Comparison of ENCODE assay signal across 27 mouse cellular contexts in the genomic region with DNA sequence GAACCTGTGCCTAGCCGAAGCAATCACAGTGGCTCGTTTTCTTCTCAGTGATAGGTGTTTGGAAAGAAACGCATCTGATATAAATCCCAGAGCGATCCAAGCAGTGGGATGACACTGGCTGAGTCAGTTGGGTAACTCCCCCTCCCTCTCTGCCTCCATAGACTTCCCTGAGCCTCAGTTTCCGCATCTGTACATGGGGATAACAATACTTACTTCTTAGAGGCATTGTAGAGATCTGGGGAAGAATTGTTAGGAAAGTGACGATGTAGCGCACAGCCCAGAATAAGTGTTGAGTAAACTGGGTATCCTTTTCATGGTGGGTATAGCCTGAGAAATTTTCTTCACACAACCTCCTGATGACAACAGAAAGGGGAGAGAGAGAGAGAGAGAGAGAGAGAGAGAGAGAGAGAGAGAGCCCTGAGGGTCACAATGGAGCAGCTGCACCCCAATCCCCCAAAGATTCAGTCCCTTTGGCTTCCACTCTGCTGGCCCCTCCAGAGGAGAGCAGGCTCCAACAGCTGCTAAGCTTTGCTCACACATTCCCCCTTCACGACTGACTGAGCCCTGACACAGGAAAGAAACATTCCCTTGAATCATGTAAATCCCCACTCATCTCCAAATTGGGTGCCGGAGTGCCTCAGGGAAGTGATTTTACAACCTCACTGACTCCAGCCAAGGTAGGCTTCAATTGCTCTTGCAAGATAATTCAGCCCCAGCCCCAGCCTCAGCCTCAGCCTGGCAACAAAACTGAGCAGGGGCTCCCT. TPM values are rescaled to one million over a fixed set of nuclear protein-coding genes. Genes with fewer than 3 reads are reported as not detected.
DNase-seq lines count a peak whose midpoint lies in the region; ATAC-seq and TF ChIP-seq lines count a peak whose summit lies in the region.
"Had no signal": no experiment of that assay in that cellular context is flagged by ENCODE, and none has a peak within 500 bp of the region (broad histone marks: within the 10 kb centered on the region; RNA-seq: fewer than 3 reads in every experiment).

No protein-coding gene starts in this region.

- H3K36me3 ChIP-seq in hindbrain, embryonic 12.5 days, result no peaks in the 10 kb centered on the region
- H3K36me3 ChIP-seq in hindbrain, embryonic 13.5 days, result no peaks in the 10 kb centered on the region
- H3K36me3 ChIP-seq in midbrain, embryonic 10.5 days, result no peaks in the 10 kb centered on the region
- no peaks in the 10 kb centered on the region for H3K36me3 ChIP-seq in midbrain, embryonic 11.5 days (ENCODE audit: control insufficient read depth, insufficient read depth, low read length)
- no peaks in the 10 kb centered on the region for H3K36me3 ChIP-seq in lung, embryonic 16.5 days (ENCODE audit: control insufficient read depth, insufficient read depth, low read length)
- H3K36me3 ChIP-seq in midbrain, embryonic 15.5 days (replicated peaks), result no peaks in the 10 kb centered on the region
- H3K36me3 ChIP-seq: embryonic facial prominence, embryonic 12.5 days; heart, embryonic 15.5 days; liver, embryonic 13.5 days had no signal

- no peak overlapping the region for H3K4me3 ChIP-seq in hindbrain, embryonic 12.5 days
- no peak overlapping the region for H3K4me3 ChIP-seq in hindbrain, embryonic 13.5 days
- H3K4me3 ChIP-seq in midbrain, embryonic 10.5 days, result no peak overlapping the region
- no peak overlapping the region for H3K4me3 ChIP-seq in midbrain, embryonic 11.5 days (ENCODE audit: low read depth, low read length)
- no peak overlapping the region for H3K4me3 ChIP-seq in lung, embryonic 16.5 days (ENCODE audit: low read length)
- no peak overlapping the region for H3K4me3 ChIP-seq in midbrain, embryonic 15.5 days
- no peak overlapping the region for H3K4me3 ChIP-seq in cerebellum, adult 2 months (replicated peaks; ENCODE audit: insufficient read depth, low read depth, low read length)
- H3K4me3 ChIP-seq: embryonic facial prominence, embryonic 12.5 days; heart, adult 2 months; heart, embryonic 15.5 days; layer of hippocampus, adult 2 months; liver, embryonic 13.5 days; megakaryocyte, embryonic 14.5 days; myocyte had no signal

- no peak overlapping the region for H3K9ac ChIP-seq in hindbrain, embryonic 12.5 days
- H3K9ac ChIP-seq in hindbrain, embryonic 13.5 days, result no peak overlapping the region
- no peak overlapping the region for H3K9ac ChIP-seq in midbrain, embryonic 11.5 days (ENCODE audit: low read length)
- H3K9ac ChIP-seq in lung, embryonic 16.5 days (ENCODE audit: low read length), result no peak overlapping the region
- no peak overlapping the region for H3K9ac ChIP-seq in midbrain, embryonic 15.5 days
- H3K9ac ChIP-seq: embryonic facial prominence, embryonic 12.5 days; heart, embryonic 15.5 days; hindbrain, embryonic 14.5 days; liver, embryonic 13.5 days had no signal

- WGBS in hindbrain, embryonic 12.5 days, result 79% methylated on average over 9 of the region's 9 CpGs
- 81% methylated on average over 9 of the region's 9 CpGs for WGBS in hindbrain, embryonic 13.5 days
- 76% methylated on average over 9 of the region's 9 CpGs for WGBS in midbrain, embryonic 10.5 days
- 79% methylated on average over 9 of the region's 9 CpGs for WGBS in midbrain, embryonic 11.5 days
- WGBS in lung, embryonic 16.5 days, result 59% methylated on average over 9 of the region's 9 CpGs
- WGBS in midbrain, embryonic 15.5 days, result 72% methylated on average over 9 of the region's 9 CpGs
- 82% methylated on average over 9 of the region's 9 CpGs for WGBS in cerebellum, adult 2 months

- DNase-seq in midbrain, embryonic 10.5 days (ENCODE audit: low spot score), result no peak
- DNase-seq in midbrain, embryonic 11.5 days (ENCODE audit: low spot score, missing footprints), result no peak
- no peak for DNase-seq in cerebellum, adult 2 months
- DNase-seq: adrenal gland, postnatal 25 days; B cell, adult 2 months; cerebellum, adult 8-10 months; heart, adult 2 months; kidney, adult 11 months; left cerebral cortex, postnatal 4 days; liver, embryonic 13.5 days; right cerebral cortex, postnatal 25 days had no signal

- no peak overlapping the region; the same call in 1 of the 2 replicates for H3K27ac ChIP-seq in hindbrain, embryonic 12.5 days
- H3K27ac ChIP-seq in hindbrain, embryonic 13.5 days, result no peak overlapping the region
- 0 out of 2 replicates have a peak overlapping the region, but pooled peaks have one; percentile 7 for H3K27ac ChIP-seq in midbrain, embryonic 10.5 days (replicated peaks)
- no peak overlapping the region for H3K27ac ChIP-seq in midbrain, embryonic 11.5 days (ENCODE audit: low read depth, low read length)
- H3K27ac ChIP-seq in lung, embryonic 16.5 days (ENCODE audit: low read length), result no peak overlapping the region
- H3K27ac ChIP-seq in midbrain, embryonic 15.5 days, result 0 out of 2 replicates have a peak overlapping the region, but pooled peaks have one; percentile 6
- H3K27ac ChIP-seq in cerebellum, adult 2 months (ENCODE audit: insufficient read depth, low read length), result no peak overlapping the region
- H3K27ac ChIP-seq: embryonic facial prominence, embryonic 12.5 days; heart, adult 2 months; heart, embryonic 15.5 days; hindbrain, embryonic 14.5 days; layer of hippocampus, adult 2 months; liver, embryonic 13.5 days had no signal

- TF ChIP-seq CTCF in cerebellum, adult 2 months (IDR thresholded peaks at IDR 0.05; ENCODE audit: borderline replicate concordance, insufficient read depth, low read depth, low read length), result no peak

- no peaks in the 10 kb centered on the region for H3K9me3 ChIP-seq in hindbrain, embryonic 12.5 days (replicated peaks)
- no peaks in the 10 kb centered on the region for H3K9me3 ChIP-seq in hindbrain, embryonic 13.5 days
- no peaks in the 10 kb centered on the region for H3K9me3 ChIP-seq in midbrain, embryonic 10.5 days (replicated peaks)
- H3K9me3 ChIP-seq in midbrain, embryonic 11.5 days (ENCODE audit: control insufficient read depth, low read length), result no peaks in the 10 kb centered on the region
- H3K9me3 ChIP-seq in lung, embryonic 16.5 days (ENCODE audit: control insufficient read depth, low read length), result no peaks in the 10 kb centered on the region
- H3K9me3 ChIP-seq in midbrain, embryonic 15.5 days, result no peaks in the 10 kb centered on the region
- H3K9me3 ChIP-seq: embryonic facial prominence, embryonic 12.5 days; heart, embryonic 15.5 days; liver, embryonic 13.5 days had no signal

- TF ChIP-seq POLR2A in cerebellum, adult 2 months (IDR thresholded peaks at IDR 0.05; ENCODE audit: borderline replicate concordance, insufficient read depth, low read length), result no peak

- 0 out of 2 replicates have a peak, but pooled peaks have one; percentile 30 for ATAC-seq in hindbrain, embryonic 12.5 days (ENCODE audit: low FRiP score)
- ATAC-seq in hindbrain, embryonic 13.5 days (ENCODE audit: low FRiP score), result no peak
- no peak for ATAC-seq in midbrain, embryonic 11.5 days (ENCODE audit: low FRiP score)
- ATAC-seq in lung, embryonic 16.5 days (ENCODE audit: low read depth), result peak; percentile 88
- no peak for ATAC-seq in midbrain, embryonic 15.5 days (replicated peaks)
- no peak for ATAC-seq in erythroblast, adult 5-6 weeks (replicated peaks; ENCODE audit: low FRiP score, poor library complexity, severe bottlenecking)
- ATAC-seq: activated CD4-positive, CD25-positive, alpha-beta regulatory T cell, adult 4 months had no signal

- H3K4me1 ChIP-seq in hindbrain, embryonic 12.5 days, result peaks cover 25% of the 10 kb centered on the region
- H3K4me1 ChIP-seq in hindbrain, embryonic 13.5 days (replicated peaks), result peaks cover 34% of the 10 kb centered on the region
- H3K4me1 ChIP-seq in midbrain, embryonic 10.5 days, result peaks cover 42% of the 10 kb centered on the region
- H3K4me1 ChIP-seq in midbrain, embryonic 11.5 days (ENCODE audit: control insufficient read depth, insufficient read depth, low read length), result 0 out of 2 replicates have a peak, but pooled peaks cover 3% of the 10 kb centered on the region
- H3K4me1 ChIP-seq in lung, embryonic 16.5 days (replicated peaks; ENCODE audit: control insufficient read depth, insufficient read depth, low read length), result peaks cover 2% of the 10 kb centered on the region; the same call in 1 of the 2 replicates
- H3K4me1 ChIP-seq in midbrain, embryonic 15.5 days, result peaks cover 22% of the 10 kb centered on the region
- peaks cover 9% of the 10 kb centered on the region for H3K4me1 ChIP-seq in cerebellum, adult 2 months (ENCODE audit: control insufficient read depth, insufficient read depth, low read length)
- H3K4me1 ChIP-seq: liver, embryonic 13.5 days; megakaryocyte, embryonic 14.5 days had no signal

- H3K27me3 ChIP-seq in hindbrain, embryonic 12.5 days, result no peaks in the 10 kb centered on the region
- 0 out of 2 replicates have a peak, but pooled peaks cover 3% of the 10 kb centered on the region for H3K27me3 ChIP-seq in hindbrain, embryonic 13.5 days
- no peaks in the 10 kb centered on the region for H3K27me3 ChIP-seq in midbrain, embryonic 10.5 days (ENCODE audit: low read depth, poor library complexity, severe bottlenecking)
- no peaks in the 10 kb centered on the region for H3K27me3 ChIP-seq in midbrain, embryonic 11.5 days (ENCODE audit: control insufficient read depth, insufficient read depth, low read length)
- H3K27me3 ChIP-seq in lung, embryonic 16.5 days (ENCODE audit: control insufficient read depth, insufficient read depth, low read depth, low read length), result no peaks in the 10 kb centered on the region
- H3K27me3 ChIP-seq in midbrain, embryonic 15.5 days (replicated peaks), result no peaks in the 10 kb centered on the region
- no peaks in the 10 kb centered on the region for H3K27me3 ChIP-seq in cerebellum, adult 2 months (ENCODE audit: control insufficient read depth, insufficient read depth, low read length)
- H3K27me3 ChIP-seq: liver, embryonic 13.5 days; megakaryocyte, embryonic 14.5 days had no signal

- no peak overlapping the region for H3K4me2 ChIP-seq in hindbrain, embryonic 12.5 days (replicated peaks)
- H3K4me2 ChIP-seq in hindbrain, embryonic 13.5 days, result no peak overlapping the region
- no peak overlapping the region for H3K4me2 ChIP-seq in midbrain, embryonic 11.5 days
- no peak overlapping the region for H3K4me2 ChIP-seq in lung, embryonic 16.5 days (ENCODE audit: low read depth, low read length)
- no peak overlapping the region for H3K4me2 ChIP-seq in midbrain, embryonic 15.5 days
- H3K4me2 ChIP-seq: embryonic facial prominence, embryonic 12.5 days; heart, embryonic 15.5 days; hindbrain, embryonic 14.5 days; liver, embryonic 13.5 days had no signal

RNA-seq across cellular contexts. Expression of a gene that starts 12.5 kb away (rescaled TPM):
- polyA plus RNA-seq in hindbrain, embryonic 12.5 days (2016; fragmentation: Nextera tagmentation; extraction: Ambion mirVana), result not detected in 2 replicates
- not detected in 2 replicates for polyA plus RNA-seq in hindbrain, embryonic 13.5 days (2015; fragmentation: Nextera tagmentation; extraction: Ambion mirVana)
- polyA plus RNA-seq in midbrain, embryonic 10.5 days (2016; fragmentation: Nextera tagmentation; extraction: Ambion mirVana), result 0.24 TPM in 1 of 2 replicates, not detected in the other
- polyA plus RNA-seq in midbrain, embryonic 11.5 days (2014; fragmentation: Nextera tagmentation; extraction: Ambion mirVana), result not detected in 2 replicates
- polyA plus RNA-seq in lung, embryonic 16.5 days (2015; fragmentation: Nextera tagmentation; extraction: Ambion mirVana), result 0.06 and 0.19 TPM in 2 replicates
- not detected in 2 replicates for polyA plus RNA-seq in midbrain, embryonic 15.5 days (2015; fragmentation: Nextera tagmentation; extraction: Ambion mirVana)
- polyA plus RNA-seq in cerebellum, adult 2 months (2012; rRNA removed), result 0.05 TPM in 1 of 2 replicates, not detected in the other
- total RNA-seq in erythroblast, adult 5-6 weeks (2015; ENCODE audit: low replicate concordance), result not detected in 2 replicates
- not detected in 2 replicates for total RNA-seq in erythroblast, adult 5-6 weeks (2017; ENCODE audit: low replicate concordance)
- total RNA-seq: common myeloid progenitor, adult 5-6 weeks; gastrocnemius, adult 8-10 months; heart, adult 2 months; layer of hippocampus, adult 2 months; left cerebral cortex, adult 18-20 months; left cerebral cortex, postnatal 4 days had no signal
- polyA plus RNA-seq: activated CD4-positive, CD25-positive, alpha-beta regulatory T cell, adult 4 months; embryonic facial prominence, embryonic 12.5 days; heart, adult 2 months; heart, embryonic 15.5 days; hindbrain, embryonic 14.5 days; myocyte had no signal

RNA-seq across cellular contexts. Expression of a gene that starts 24.6 kb away (rescaled TPM):
- 0.15 and 0.21 TPM in 2 replicates for polyA plus RNA-seq in hindbrain, embryonic 12.5 days (2016; fragmentation: Nextera tagmentation; extraction: Ambion mirVana)
- polyA plus RNA-seq in hindbrain, embryonic 13.5 days (2015; fragmentation: Nextera tagmentation; extraction: Ambion mirVana), result 0.05 and 0.22 TPM in 2 replicates
- 0.06 and 0.09 TPM in 2 replicates for polyA plus RNA-seq in midbrain, embryonic 10.5 days (2016; fragmentation: Nextera tagmentation; extraction: Ambion mirVana)
- 0.07 TPM in 1 of 2 replicates, not detected in the other for polyA plus RNA-seq in midbrain, embryonic 11.5 days (2014; fragmentation: Nextera tagmentation; extraction: Ambion mirVana)
- 0.13 TPM in 2 replicates for polyA plus RNA-seq in lung, embryonic 16.5 days (2015; fragmentation: Nextera tagmentation; extraction: Ambion mirVana)
- 0.20 and 0.32 TPM in 2 replicates for polyA plus RNA-seq in midbrain, embryonic 15.5 days (2015; fragmentation: Nextera tagmentation; extraction: Ambion mirVana)
- 0.10 and 0.16 TPM in 2 replicates for polyA plus RNA-seq in cerebellum, adult 2 months (2012; rRNA removed)
- not detected in 2 replicates for total RNA-seq in erythroblast, adult 5-6 weeks (2015; ENCODE audit: low replicate concordance)
- not detected in 2 replicates for total RNA-seq in erythroblast, adult 5-6 weeks (2017; ENCODE audit: low replicate concordance)
- total RNA-seq: common myeloid progenitor, adult 5-6 weeks; heart, adult 2 months had no signal
- polyA plus RNA-seq: activated CD4-positive, CD25-positive, alpha-beta regulatory T cell, adult 4 months; heart, adult 2 months had no signal

RNA-seq across cellular contexts. Expression of a gene that starts 31.6 kb away (rescaled TPM):
- polyA plus RNA-seq in hindbrain, embryonic 12.5 days (2016; fragmentation: Nextera tagmentation; extraction: Ambion mirVana), result not detected in 2 replicates
- polyA plus RNA-seq in hindbrain, embryonic 13.5 days (2015; fragmentation: Nextera tagmentation; extraction: Ambion mirVana), result not detected in 2 replicates
- polyA plus RNA-seq in midbrain, embryonic 10.5 days (2016; fragmentation: Nextera tagmentation; extraction: Ambion mirVana), result not detected in 2 replicates
- not detected in 2 replicates for polyA plus RNA-seq in midbrain, embryonic 11.5 days (2014; fragmentation: Nextera tagmentation; extraction: Ambion mirVana)
- not detected in 2 replicates for polyA plus RNA-seq in lung, embryonic 16.5 days (2015; fragmentation: Nextera tagmentation; extraction: Ambion mirVana)
- polyA plus RNA-seq in midbrain, embryonic 15.5 days (2015; fragmentation: Nextera tagmentation; extraction: Ambion mirVana), result not detected in 2 replicates
- polyA plus RNA-seq in cerebellum, adult 2 months (2012; rRNA removed), result not detected in 2 replicates
- total RNA-seq in erythroblast, adult 5-6 weeks (2015; ENCODE audit: low replicate concordance), result not detected in 2 replicates
- not detected in 2 replicates for total RNA-seq in erythroblast, adult 5-6 weeks (2017; ENCODE audit: low replicate concordance)
- total RNA-seq: adrenal gland, postnatal 25 days; common myeloid progenitor, adult 5-6 weeks; gastrocnemius, adult 8-10 months; heart, adult 2 months; layer of hippocampus, adult 2 months; left cerebral cortex, adult 18-20 months; left cerebral cortex, postnatal 4 days had no signal
- polyA plus RNA-seq: activated CD4-positive, CD25-positive, alpha-beta regulatory T cell, adult 4 months; embryonic facial prominence, embryonic 12.5 days; heart, adult 2 months; heart, embryonic 15.5 days; hindbrain, embryonic 14.5 days; liver, embryonic 13.5 days; myocyte; stomach, embryonic 16.5 days had no signal

Comparison
In these comparisons a context has a peak if more than half of its experiments do, and no peak if none do; other contexts are left out.
1. ATAC-seq: peak in hindbrain, embryonic 12.5 days (single experiment) and lung, embryonic 16.5 days (single experiment); none in hindbrain, embryonic 13.5 days (single experiment), midbrain, embryonic 11.5 days (single experiment), midbrain, embryonic 15.5 days (single experiment) and erythroblast, adult 5-6 weeks (single experiment).
2. H3K27ac ChIP-seq: peak in midbrain, embryonic 10.5 days (single experiment) and midbrain, embryonic 15.5 days (single experiment); none in hindbrain, embryonic 12.5 days (single experiment), hindbrain, embryonic 13.5 days (single experiment), midbrain, embryonic 11.5 days (single experiment), lung, embryonic 16.5 days (single experiment) and cerebellum, adult 2 months (single experiment).